Mouse (Mus musculus): Measurements from ENCODE around the gene Bub1. TPM values are rescaled to one million over a fixed set of nuclear protein-coding genes. Genes with fewer than 3 reads are reported as not detected.

Bub1 gene
- polyA plus RNA-seq, 1 experiment from 2014 or later, result 50.0 TPM

- Histone ChIP-seq H3K9me3 (replicated peaks) (no peaks in the 10 kb centered on the region), H3K27ac (ENCODE audit: poor library complexity, severe bottlenecking) (no peak overlapping the region), H3K36me3 (peaks cover 40% of the 10 kb centered on the region), H3K4me3 (no peak overlapping the region), H3K4me2 (no peak overlapping the region), H3K9ac (no peak overlapping the region), H3K27me3 (replicated peaks) (no peaks in the 10 kb centered on the region), H3K4me1 (replicated peaks) (0 out of 2 replicates have a peak, but pooled peaks cover 4% of the 10 kb centered on the region)
- 35% methylated on average over 1 of the region's 1 CpGs for WGBS
- no peak for ATAC-seq (ENCODE audit: insufficient number of reproducible peaks, low FRiP score)
Observed at GRCm38 (mm10) chr2:127774578-127774941, 57.1 kb downstream of the Bub1 start.

DNA sequence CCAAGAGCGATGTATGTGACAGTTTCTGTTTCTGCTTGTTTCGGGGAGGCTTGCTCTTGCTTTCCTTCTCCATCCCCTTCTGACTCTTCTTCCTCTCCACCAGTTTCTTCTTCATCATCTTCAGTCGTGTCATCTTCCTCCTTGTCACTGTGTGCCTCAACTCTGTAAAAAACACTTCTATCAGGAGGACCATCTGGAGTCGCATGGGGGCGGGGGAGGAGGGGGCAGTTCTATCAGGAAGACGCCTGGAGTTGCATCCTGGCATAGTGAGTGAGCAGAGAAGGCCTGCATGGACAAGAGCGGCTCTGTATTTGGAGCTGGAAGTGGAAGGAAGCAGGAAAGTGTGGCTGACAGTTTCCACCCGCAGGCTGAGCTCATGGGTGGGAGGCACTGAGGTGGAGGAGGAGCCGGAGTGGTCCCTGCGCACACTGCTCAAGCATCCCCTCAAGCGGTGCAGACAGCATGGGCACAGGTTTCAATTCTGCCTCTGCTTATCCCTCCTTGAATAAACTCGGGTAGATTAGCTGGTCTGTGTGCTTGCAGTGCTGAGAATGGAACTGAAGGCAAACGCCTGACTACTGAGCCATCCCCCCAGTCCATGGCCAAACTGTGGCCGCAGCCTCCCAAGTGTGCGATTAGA lies 57.6 kb downstream of the Bub1 start:
- no peak for ATAC-seq (ENCODE audit: insufficient number of reproducible peaks, low FRiP score)
- Histone ChIP-seq H3K27ac (ENCODE audit: poor library complexity, severe bottlenecking) (no peak overlapping the region), H3K4me3 (no peak overlapping the region), H3K36me3 (peaks cover 42% of the 10 kb centered on the region), H3K9me3 (replicated peaks) (no peaks in the 10 kb centered on the region), H3K27me3 (replicated peaks) (no peaks in the 10 kb centered on the region), H3K9ac (no peak overlapping the region), H3K4me2 (peak overlapping the region; percentile 14), H3K4me1 (replicated peaks) (0 out of 2 replicates have a peak, but pooled peaks cover 4% of the 10 kb centered on the region)
- 45% methylated on average over 15 of the region's 15 CpGs for WGBS

DNA sequence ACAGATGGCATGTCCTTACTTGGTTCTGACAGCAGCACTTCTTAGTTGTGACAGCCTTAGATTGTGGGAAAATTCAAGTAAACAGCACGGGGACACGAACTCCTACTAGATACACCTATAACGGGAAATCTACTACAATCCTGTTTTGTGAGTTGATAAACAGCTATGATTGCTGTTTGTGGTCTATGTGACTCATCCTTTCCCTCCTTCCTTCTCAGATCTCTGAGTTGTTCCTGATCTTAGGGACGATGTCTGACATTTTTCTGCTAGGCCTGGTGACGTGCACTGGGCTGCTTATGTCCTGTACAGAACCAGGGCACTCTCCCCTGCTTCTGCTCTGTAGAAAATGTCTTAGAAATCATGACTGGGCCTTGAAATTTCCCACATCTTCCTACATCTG lies 70.1 kb downstream of the Bub1 start:
- Histone ChIP-seq H3K36me3 (peaks cover 13% of the 10 kb centered on the region), H3K4me2 (no peak overlapping the region), H3K9me3 (replicated peaks) (no peaks in the 10 kb centered on the region), H3K27ac (ENCODE audit: poor library complexity, severe bottlenecking) (no peak overlapping the region), H3K9ac (no peak overlapping the region), H3K27me3 (replicated peaks) (no peaks in the 10 kb centered on the region), H3K4me1 (replicated peaks) (peaks cover 20% of the 10 kb centered on the region), H3K4me3 (no peak overlapping the region)
- ATAC-seq (ENCODE audit: insufficient number of reproducible peaks, low FRiP score), result no peak
- 60% methylated on average over 5 of the region's 5 CpGs for WGBS

GRCm38 (mm10) chr2:127760429-127761000 lies 71.2 kb downstream of the Bub1 start:
- H3K36me3 ChIP-seq, result peaks cover 13% of the 10 kb centered on the region
- peaks cover 20% of the 10 kb centered on the region for H3K4me1 ChIP-seq (replicated peaks)
- no peaks in the 10 kb centered on the region for H3K27me3 ChIP-seq (replicated peaks)
- no peak overlapping the region for H3K4me2 ChIP-seq
- H3K9ac ChIP-seq, result no peak overlapping the region
- WGBS, result 62% methylated on average over 10 of the region's 10 CpGs
- no peak overlapping the region for H3K27ac ChIP-seq (ENCODE audit: poor library complexity, severe bottlenecking)
- no peak for ATAC-seq (ENCODE audit: insufficient number of reproducible peaks, low FRiP score)
- no peaks in the 10 kb centered on the region for H3K9me3 ChIP-seq (replicated peaks)
- no peak overlapping the region for H3K4me3 ChIP-seq

GRCm38 (mm10) chr2:127760014-127760413 lies 71.7 kb downstream of the Bub1 start:
- Histone ChIP-seq H3K36me3 (peaks cover 8% of the 10 kb centered on the region; the same call in 1 of the 2 replicates), H3K4me2 (no peak overlapping the region), H3K4me3 (no peak overlapping the region), H3K9me3 (replicated peaks) (no peaks in the 10 kb centered on the region), H3K27ac (ENCODE audit: poor library complexity, severe bottlenecking) (no peak overlapping the region), H3K9ac (no peak overlapping the region), H3K27me3 (replicated peaks) (no peaks in the 10 kb centered on the region), H3K4me1 (replicated peaks) (peaks cover 20% of the 10 kb centered on the region)
- ATAC-seq (ENCODE audit: insufficient number of reproducible peaks, low FRiP score), result no peak
- WGBS, result 80% methylated on average over 6 of the region's 6 CpGs

DNA sequence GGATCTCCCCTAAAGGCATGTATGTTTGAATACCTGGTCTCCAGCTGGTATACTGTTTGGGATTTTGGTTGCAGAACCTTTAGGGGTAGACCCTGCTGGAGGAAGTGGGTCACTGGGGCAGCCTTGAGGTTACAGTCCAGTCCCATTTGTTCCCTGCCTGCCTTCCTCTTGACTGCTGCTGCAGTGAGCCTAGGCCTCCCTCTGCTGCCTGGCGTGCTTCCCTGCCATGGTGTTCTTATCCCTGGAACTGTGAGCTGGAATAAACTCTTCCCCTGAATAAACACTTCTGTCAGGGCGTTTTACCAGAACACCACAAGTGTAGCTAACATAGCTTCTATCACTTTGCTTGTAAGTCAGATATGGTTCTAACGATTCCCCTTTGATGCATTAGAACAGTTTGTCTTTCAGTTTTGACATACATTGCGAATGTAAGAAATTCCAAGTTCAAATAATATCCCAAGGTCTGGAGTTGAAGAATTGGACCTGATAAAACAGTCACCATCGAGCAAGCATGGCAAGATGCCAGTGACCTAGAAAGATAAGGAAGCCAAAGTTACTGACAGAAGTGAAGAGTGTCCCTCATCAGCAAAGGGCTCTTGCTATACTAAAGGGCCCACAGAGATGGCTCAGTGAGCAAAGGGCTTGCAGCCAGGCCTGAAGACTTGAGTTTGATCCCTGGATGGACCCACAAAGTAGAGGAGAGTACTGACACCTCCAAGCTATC lies 72.3 kb downstream of the Bub1 start:
- Histone ChIP-seq H3K27ac (ENCODE audit: poor library complexity, severe bottlenecking) (0 out of 2 replicates have a peak overlapping the region, but pooled peaks have one; percentile 4), H3K4me2 (no peak overlapping the region), H3K4me1 (replicated peaks) (peaks cover 20% of the 10 kb centered on the region), H3K9ac (no peak overlapping the region), H3K36me3 (peaks cover 6% of the 10 kb centered on the region; the same call in 1 of the 2 replicates), H3K4me3 (no peak overlapping the region), H3K27me3 (replicated peaks) (no peaks in the 10 kb centered on the region), H3K9me3 (replicated peaks) (no peaks in the 10 kb centered on the region)
- 36% methylated on average over 5 of the region's 5 CpGs for WGBS
- no peak for ATAC-seq (ENCODE audit: insufficient number of reproducible peaks, low FRiP score)

GRCm38 (mm10) chr2:127757171-127757570 lies 74.5 kb downstream of the Bub1 start:
- no peak for ATAC-seq (ENCODE audit: insufficient number of reproducible peaks, low FRiP score)
- Histone ChIP-seq H3K27ac (ENCODE audit: poor library complexity, severe bottlenecking) (no peak overlapping the region), H3K4me2 (peak overlapping the region; percentile 27), H3K4me3 (no peak overlapping the region), H3K27me3 (replicated peaks) (no peaks in the 10 kb centered on the region), H3K4me1 (replicated peaks) (peaks cover 20% of the 10 kb centered on the region), H3K36me3 (no peaks in the 10 kb centered on the region; the same call in 1 of the 2 replicates), H3K9ac (no peak overlapping the region), H3K9me3 (replicated peaks) (no peaks in the 10 kb centered on the region)
- WGBS, result 27% methylated on average over 8 of the region's 8 CpGs

GRCm38 (mm10) chr2:127754113-127754512 lies 77.6 kb downstream of the Bub1 start:
- Histone ChIP-seq H3K4me3 (no peak overlapping the region), H3K9me3 (replicated peaks) (no peaks in the 10 kb centered on the region), H3K4me2 (no peak overlapping the region), H3K4me1 (replicated peaks) (peaks cover 12% of the 10 kb centered on the region), H3K27ac (ENCODE audit: poor library complexity, severe bottlenecking) (no peak overlapping the region), H3K36me3 (no peaks in the 10 kb centered on the region; the same call in 1 of the 2 replicates), H3K9ac (no peak overlapping the region), H3K27me3 (replicated peaks) (no peaks in the 10 kb centered on the region)
- no peak for ATAC-seq (ENCODE audit: insufficient number of reproducible peaks, low FRiP score)
- 85% methylated on average over 4 of the region's 4 CpGs for WGBS

DNA sequence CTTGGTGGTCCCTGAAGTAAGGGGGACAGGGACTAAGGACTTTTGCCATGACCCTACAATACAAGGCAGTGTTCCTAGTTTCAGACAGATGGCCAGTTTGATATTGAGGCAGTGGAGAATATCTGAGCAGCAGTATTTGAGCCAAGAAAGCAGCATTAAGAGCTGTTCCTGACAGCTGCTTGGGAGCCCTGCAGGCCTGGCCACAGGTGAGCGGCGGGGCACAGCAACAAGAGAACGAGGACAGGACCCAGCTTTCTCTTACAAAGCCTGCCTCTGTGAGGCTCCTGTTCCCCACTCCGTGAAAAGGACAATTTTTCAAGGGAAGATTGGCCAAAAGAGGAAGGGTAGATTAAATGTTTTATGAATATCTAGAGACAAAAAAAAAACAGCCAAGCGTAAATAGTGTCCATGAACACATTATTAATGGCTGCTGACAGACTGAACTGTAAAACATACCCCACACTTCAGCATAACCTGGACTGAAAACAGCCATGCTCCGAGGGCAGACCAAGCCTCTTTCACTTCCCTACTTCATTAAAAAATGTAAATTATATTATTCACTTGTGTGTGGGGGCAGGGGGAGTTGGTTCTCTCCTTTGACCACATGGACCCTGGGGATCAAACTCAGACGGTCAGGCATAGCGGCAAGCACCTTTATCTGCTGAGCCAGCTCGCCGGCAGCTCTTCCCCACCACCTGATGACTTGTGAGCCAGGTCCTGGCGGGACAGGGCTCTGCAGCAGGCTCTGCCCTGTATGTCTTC lies 79.6 kb downstream of the Bub1 start:
- Histone ChIP-seq H3K27ac (ENCODE audit: poor library complexity, severe bottlenecking) (no peak overlapping the region), H3K9ac (no peak overlapping the region), H3K4me3 (no peak overlapping the region), H3K9me3 (replicated peaks) (no peaks in the 10 kb centered on the region), H3K27me3 (replicated peaks) (no peaks in the 10 kb centered on the region), H3K4me2 (no peak overlapping the region), H3K36me3 (no peaks in the 10 kb centered on the region; the same call in 1 of the 2 replicates), H3K4me1 (replicated peaks) (peaks cover 3% of the 10 kb centered on the region; the same call in 1 of the 2 replicates)
- WGBS, result 68% methylated on average over 11 of the region's 11 CpGs
- ATAC-seq (ENCODE audit: insufficient number of reproducible peaks, low FRiP score), result no peak

Data from heart, embryonic 12.5 days (tissue).